Mouse (Mus musculus) stomach, embryonic 14.5 days (tissue): ENCODE measurements around the gene Hspb11. TPM values are rescaled to one million over a fixed set of nuclear protein-coding genes. Genes with fewer than 3 reads are reported as not detected.

Source experiments
- ATAC-seq: fragments of 200-750 bp; cut with Nextera tagmentation; 2 replicates; pipeline ENCODE4 v1.8.0; 2017; ENCODE audit warnings: low read depth, moderate TSS enrichment; ENCODE audit not compliant: insufficient number of reproducible peaks, insufficient read depth, low FRiP score
- H3K27ac ChIP-seq: fragments of 300-500 bp; sonication (generic); 2 replicates; pipeline ENCODE4 v1.5.1; 2014; ENCODE audit warnings: mild to moderate bottlenecking, low read length, moderate library complexity, mixed read lengths
- H3K27me3 ChIP-seq: fragments of 300-500 bp; sonication (generic); 2 replicates; pipeline ENCODE4 v1.6.1; 2014; ENCODE audit warnings: low read length, control low read depth, mixed read lengths; ENCODE audit not compliant: control insufficient read depth, insufficient read depth
- H3K36me3 ChIP-seq: fragments of 300-500 bp; sonication (generic); 2 replicates; pipeline ENCODE4 v1.6.1; 2014; ENCODE audit warnings: mild to moderate bottlenecking, control low read depth, low read length, moderate library complexity, mixed read lengths; ENCODE audit not compliant: control insufficient read depth, insufficient read depth
- H3K4me1 ChIP-seq: fragments of 300-500 bp; sonication (generic); 2 replicates; pipeline ENCODE4 v1.6.1; 2014; ENCODE audit warnings: low read length, control low read depth, mixed read lengths; ENCODE audit not compliant: control insufficient read depth, insufficient read depth
- H3K4me2 ChIP-seq: fragments of 300-500 bp; sonication (generic); replicated peaks from 2 replicates; pipeline ENCODE4 v1.6.1; 2014; ENCODE audit warnings: low read depth, low read length, control low read depth
- H3K4me3 ChIP-seq: fragments of 300-500 bp; sonication (generic); 2 replicates; pipeline ENCODE4 v1.5.1; 2014; ENCODE audit warnings: low read depth, low read length, control low read depth
- H3K9ac ChIP-seq: fragments of 300-500 bp; sonication (generic); replicated peaks from 2 replicates; pipeline ENCODE4 v1.6.1; 2014; ENCODE audit warnings: low read depth, mild to moderate bottlenecking, control low read depth, low read length, moderate library complexity, mixed read lengths
- H3K9me3 ChIP-seq: fragments of 300-500 bp; sonication (generic); 2 replicates; pipeline ENCODE4 v1.6.1; 2016; ENCODE audit warnings: low read depth, low read length, control low read depth; ENCODE audit not compliant: control insufficient read depth
- WGBS: fragments of 180-500 bp; shearing (Covaris S2); extraction: QIAGEN DNeasy Blood & Tissue Kit; methylation state at CpG from one replicate; pipeline ENCODE4 v1.1.7; 2014; 5-methylcytosine and 5-hydroxymethylcytosine counted together
- polyA plus RNA-seq: library from polyadenylated mRNA; unstranded; fragments of >200 nt; fragmentation: Nextera tagmentation; extraction: Ambion mirVana; gene quantifications from 2 replicates; pipeline ENCODE4 v1.2.1, GENCODE M21; 2014

The Hspb11 gene
- polyA plus RNA-seq, 1 experiment from 2014 or later: 40.6 TPM

DNA sequence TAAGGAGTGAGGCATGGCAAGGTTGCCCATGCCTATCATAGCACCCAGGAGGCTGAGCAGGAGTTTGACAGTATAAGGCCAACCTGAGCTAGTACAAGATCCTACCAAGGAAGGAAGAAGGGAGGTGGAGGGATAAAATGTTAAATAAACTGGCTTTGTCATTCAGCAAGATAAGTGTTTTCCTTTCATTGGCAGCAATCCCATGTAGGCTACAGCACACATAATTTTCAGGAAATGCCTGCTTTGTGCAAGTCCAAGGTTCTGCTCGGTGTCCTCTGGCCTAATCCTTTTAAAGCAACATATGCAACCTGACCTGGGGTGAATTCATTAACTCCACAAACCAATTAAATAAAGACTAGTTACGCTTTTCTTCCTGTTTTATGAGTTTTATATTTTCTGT lies 8.0 kb upstream of the Hspb11 start:
- Histone ChIP-seq H3K4me3 (no peak overlapping the region), H3K9me3 (no peaks in the 10 kb centered on the region)

DNA sequence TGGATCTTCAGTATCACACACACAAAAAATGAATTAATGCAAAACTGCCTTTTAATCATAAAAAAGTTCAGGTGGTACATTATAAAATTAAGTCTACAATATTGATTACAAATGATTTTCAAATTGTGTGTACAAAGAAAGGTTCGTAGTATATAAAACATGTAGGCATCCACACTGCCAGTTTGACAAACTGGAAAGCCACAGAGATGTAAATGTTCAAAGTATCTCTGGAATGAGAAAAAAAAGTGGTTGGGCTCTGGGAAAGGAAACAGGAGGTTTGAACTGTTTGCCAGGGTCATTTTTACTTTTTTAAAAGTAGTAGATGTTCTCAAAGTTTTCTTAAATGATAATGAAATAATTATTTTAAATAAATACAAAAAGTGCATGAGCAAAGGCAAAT lies 7.4 kb upstream of the Hspb11 start:
- Histone ChIP-seq H3K27me3 (no peaks in the 10 kb centered on the region), H3K36me3 (peaks cover 7% of the 10 kb centered on the region; the same call in 1 of the 2 replicates), H3K4me2 (no peak overlapping the region), H3K9ac (no peak overlapping the region), H3K27ac (peak overlapping the region; percentile 34; the same call in 1 of the 2 replicates), H3K9me3 (no peaks in the 10 kb centered on the region), H3K4me1 (peaks cover 5% of the 10 kb centered on the region; the same call in 1 of the 2 replicates), H3K4me3 (no peak overlapping the region)
- 24% methylated on average over 1 of the region's 1 CpGs for WGBS
- ATAC-seq: no peak

More for the DNA sequence above, 8.0 kb upstream of the Hspb11 start:
- H3K36me3 ChIP-seq: peaks cover 12% of the 10 kb centered on the region
- 52% methylated on average over 2 of the region's 2 CpGs for WGBS
- no peak overlapping the region for H3K9ac ChIP-seq
- peaks cover 5% of the 10 kb centered on the region; the same call in 1 of the 2 replicates for H3K4me1 ChIP-seq
- no peak overlapping the region for H3K4me2 ChIP-seq
- ATAC-seq: no peak
- H3K27ac ChIP-seq: peak overlapping the region; percentile 34; the same call in 1 of the 2 replicates
- H3K27me3 ChIP-seq: no peaks in the 10 kb centered on the region

DNA sequence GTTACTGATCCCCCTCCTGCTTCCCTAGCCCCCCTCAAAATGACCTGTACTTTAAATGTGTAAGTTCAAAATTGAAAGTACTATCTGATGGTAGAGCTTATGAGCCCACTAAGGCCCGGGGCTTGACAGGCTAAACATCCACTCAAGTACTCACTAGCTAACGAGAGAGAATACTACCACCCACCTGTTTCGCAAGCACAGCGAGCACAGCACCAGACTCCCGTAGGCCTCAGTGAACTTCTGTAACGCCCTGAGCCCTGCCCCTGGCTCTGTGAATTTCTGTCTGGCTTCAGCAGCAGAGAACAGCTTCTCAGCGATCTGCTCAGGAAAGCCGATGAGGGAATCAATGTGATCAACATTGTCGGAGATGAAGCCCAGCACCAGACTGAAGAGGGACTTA lies 6.3 kb upstream of the Hspb11 start:
- Histone ChIP-seq H3K4me1 (peaks cover 5% of the 10 kb centered on the region; the same call in 1 of the 2 replicates), H3K4me3 (no peak overlapping the region), H3K4me2 (no peak overlapping the region), H3K36me3 (peaks cover 7% of the 10 kb centered on the region; the same call in 1 of the 2 replicates), H3K27me3 (no peaks in the 10 kb centered on the region), H3K9me3 (no peaks in the 10 kb centered on the region), H3K27ac (no peak overlapping the region), H3K9ac (no peak overlapping the region)
- ATAC-seq: no peak
- 80% methylated on average over 9 of the region's 9 CpGs for WGBS

DNA sequence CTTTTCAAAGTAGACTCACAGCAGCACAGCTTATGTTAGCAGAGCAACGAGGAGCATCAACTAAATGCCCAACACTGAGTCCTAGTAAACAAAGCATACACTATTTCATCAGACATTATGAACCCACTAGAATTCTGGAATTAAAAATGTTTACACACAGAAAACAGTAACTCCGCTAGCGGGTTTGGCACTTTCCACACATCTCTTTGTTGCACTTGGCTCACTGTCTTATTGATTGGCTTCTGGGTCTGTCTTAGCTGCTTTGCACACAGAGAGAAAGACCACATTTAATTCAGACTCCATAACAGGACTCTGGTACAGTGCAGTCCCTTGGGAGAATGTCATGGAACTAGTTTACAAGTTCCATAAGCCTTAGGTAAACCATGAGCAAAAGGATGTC lies 5.3 kb upstream of the Hspb11 start:
- H3K27ac ChIP-seq: no peak overlapping the region

DNA sequence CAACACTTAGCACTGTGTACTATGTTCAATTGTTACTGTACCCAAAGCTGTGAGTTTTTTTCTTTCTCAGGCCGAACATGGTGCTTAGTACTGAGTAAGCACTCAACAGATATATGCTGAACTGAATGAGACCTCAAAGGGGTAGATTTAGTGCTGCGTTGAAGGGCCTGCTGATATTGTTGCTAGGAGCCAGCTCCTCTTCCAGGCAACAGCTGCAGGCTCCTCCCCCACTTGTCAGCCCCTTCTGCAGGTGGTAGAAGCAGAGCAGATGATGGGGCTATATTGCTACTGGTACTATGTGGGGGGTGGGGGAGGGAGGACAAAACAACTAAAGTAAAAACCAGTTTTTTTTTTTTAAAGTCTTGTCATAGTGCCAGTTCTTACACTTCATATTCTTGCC lies 3.9 kb upstream of the Hspb11 start:
- 51% methylated on average over 2 of the region's 2 CpGs for WGBS

More for the DNA sequence above, 5.3 kb upstream of the Hspb11 start:
- Histone ChIP-seq H3K4me1 (peaks cover 5% of the 10 kb centered on the region; the same call in 1 of the 2 replicates), H3K36me3 (peaks cover 4% of the 10 kb centered on the region; the same call in 1 of the 2 replicates), H3K9ac (no peak overlapping the region), H3K4me3 (no peak overlapping the region), H3K27me3 (no peaks in the 10 kb centered on the region), H3K9me3 (no peaks in the 10 kb centered on the region), H3K4me2 (no peak overlapping the region)
- WGBS: 79% methylated on average over 3 of the region's 3 CpGs
- ATAC-seq: no peak

DNA sequence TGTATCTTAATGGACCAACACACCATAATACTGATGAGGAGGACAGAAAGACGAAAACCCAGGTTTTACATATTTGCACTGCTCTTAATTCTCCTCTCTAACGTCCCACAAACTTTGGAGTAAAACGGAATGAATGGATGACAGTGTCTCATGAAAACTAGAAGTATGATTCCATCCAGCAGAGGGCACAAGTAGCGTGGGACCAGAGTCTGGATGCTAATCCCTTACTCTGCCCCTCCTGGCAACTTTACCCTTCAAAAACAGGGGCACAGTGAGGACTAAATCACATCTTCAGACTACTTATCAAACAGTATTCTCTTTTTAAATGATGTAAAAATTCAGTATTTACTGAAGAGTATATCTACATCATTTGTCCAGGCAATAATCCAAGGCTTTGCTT lies 2.9 kb upstream of the Hspb11 start:
- no peaks in the 10 kb centered on the region for H3K36me3 ChIP-seq
- no peak overlapping the region for H3K9ac ChIP-seq
- H3K27ac ChIP-seq: no peak overlapping the region
- no peaks in the 10 kb centered on the region for H3K27me3 ChIP-seq
- H3K4me1 ChIP-seq: peaks cover 5% of the 10 kb centered on the region; the same call in 1 of the 2 replicates
- H3K4me3 ChIP-seq: no peak overlapping the region
- no peak for ATAC-seq
- WGBS: 20% methylated on average over 4 of the region's 4 CpGs
- H3K9me3 ChIP-seq: no peaks in the 10 kb centered on the region
- H3K4me2 ChIP-seq: no peak overlapping the region

More for the DNA sequence above, 3.9 kb upstream of the Hspb11 start:
- no peak overlapping the region for H3K4me3 ChIP-seq
- H3K4me1 ChIP-seq: peaks cover 5% of the 10 kb centered on the region; the same call in 1 of the 2 replicates
- ATAC-seq: no peak
- H3K9ac ChIP-seq: no peak overlapping the region
- no peak overlapping the region for H3K4me2 ChIP-seq
- H3K27me3 ChIP-seq: no peaks in the 10 kb centered on the region
- H3K36me3 ChIP-seq: no peaks in the 10 kb centered on the region
- no peaks in the 10 kb centered on the region for H3K9me3 ChIP-seq
- no peak overlapping the region for H3K27ac ChIP-seq

DNA sequence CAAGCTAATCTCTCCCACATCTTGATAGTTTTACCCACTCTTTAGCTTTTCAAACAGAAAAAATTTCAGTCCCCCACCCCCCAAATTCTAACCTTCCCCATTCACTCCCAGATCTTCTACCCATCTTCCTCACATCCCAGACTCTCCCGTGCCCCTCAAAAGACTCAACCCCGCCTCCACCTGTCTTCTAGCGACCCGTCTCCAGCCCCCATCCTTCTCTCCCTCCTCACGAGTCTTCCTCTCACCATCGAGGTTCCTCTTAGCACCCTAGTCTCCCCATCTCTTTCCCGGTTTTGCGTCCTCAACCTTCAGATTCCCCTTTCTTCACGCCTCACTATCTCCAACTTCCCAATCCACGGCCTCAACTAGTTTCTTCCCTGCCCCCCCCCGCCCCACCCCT lies 871 bp upstream of the Hspb11 start:
- peak overlapping the region; percentile 67; the same call in 1 of the 2 replicates for H3K27ac ChIP-seq
- ATAC-seq: no peak
- peak overlapping the region; percentile 72 for H3K9ac ChIP-seq
- peak overlapping the region; percentile 92 for H3K4me3 ChIP-seq
- H3K36me3 ChIP-seq: no peaks in the 10 kb centered on the region
- no peaks in the 10 kb centered on the region for H3K27me3 ChIP-seq
- no peaks in the 10 kb centered on the region for H3K9me3 ChIP-seq
- under 1% methylated on average over 11 of the region's 11 CpGs for WGBS
- peaks cover 5% of the 10 kb centered on the region; the same call in 1 of the 2 replicates for H3K4me1 ChIP-seq
- H3K4me2 ChIP-seq: peak overlapping the region; percentile 63

DNA sequence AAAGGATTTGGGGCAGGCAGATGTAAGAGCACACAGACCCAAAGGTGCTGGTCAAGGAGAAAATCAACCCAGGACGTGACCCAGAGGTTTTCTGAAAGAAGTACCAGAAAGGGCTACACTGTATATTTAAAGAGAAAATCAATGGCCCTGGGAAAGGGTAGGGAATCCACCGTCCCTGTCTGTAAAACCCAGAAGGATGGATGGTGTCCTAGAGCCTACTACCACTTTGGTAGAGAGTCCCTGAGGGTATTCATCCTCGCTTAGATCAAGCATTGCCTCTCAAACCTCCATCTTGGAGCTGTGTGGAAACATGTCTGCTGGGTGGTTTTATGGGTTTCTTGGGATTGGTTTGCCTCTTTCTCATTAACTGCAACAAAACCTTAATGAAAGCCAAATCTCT lies 1.0 kb downstream of the Hspb11 start:
- Histone ChIP-seq H3K27ac (no peak overlapping the region), H3K4me3 (peak overlapping the region; percentile 92), H3K27me3 (no peaks in the 10 kb centered on the region), H3K4me2 (peak overlapping the region; percentile 60), H3K9ac (peak overlapping the region; percentile 65; the same call in 1 of the 2 replicates), H3K4me1 (peaks cover 2% of the 10 kb centered on the region; the same call in 1 of the 2 replicates), H3K36me3 (no peaks in the 10 kb centered on the region), H3K9me3 (no peaks in the 10 kb centered on the region)
- no peak for ATAC-seq
- 22% methylated on average over 3 of the region's 3 CpGs for WGBS

DNA sequence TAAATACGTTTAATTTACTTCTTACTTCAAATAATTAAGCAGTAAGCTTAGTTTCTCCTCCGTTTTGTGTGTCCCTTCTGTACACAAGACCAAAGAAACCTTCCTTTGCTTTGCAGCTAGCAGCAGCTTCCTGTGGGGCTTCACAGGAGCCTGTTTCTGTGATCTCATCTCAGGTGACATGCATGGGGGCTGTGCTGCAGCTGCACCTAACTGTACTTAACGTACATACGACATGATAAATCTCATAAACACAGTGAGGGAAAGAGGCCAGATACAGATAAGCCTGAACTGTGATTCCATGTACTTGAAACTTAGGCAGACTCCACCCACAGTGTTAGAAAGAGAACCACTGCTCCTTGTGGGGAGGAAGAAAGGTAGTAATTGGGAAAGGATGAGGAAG lies 6.6 kb downstream of the Hspb11 start:
- no peaks in the 10 kb centered on the region for H3K27me3 ChIP-seq
- H3K9ac ChIP-seq: no peak overlapping the region
- H3K4me2 ChIP-seq: no peak overlapping the region
- 29% methylated on average over 4 of the region's 4 CpGs for WGBS
- no peak for ATAC-seq
- no peaks in the 10 kb centered on the region for H3K4me1 ChIP-seq
- H3K9me3 ChIP-seq: no peaks in the 10 kb centered on the region
- no peak overlapping the region for H3K27ac ChIP-seq
- H3K4me3 ChIP-seq: no peak overlapping the region
- peaks cover 3% of the 10 kb centered on the region; the same call in 1 of the 2 replicates for H3K36me3 ChIP-seq
